Mouse (Mus musculus) embryonic facial prominence, embryonic 14.5 days (tissue): ENCODE measurements around the gene Dagla. TPM values are rescaled to one million over a fixed set of nuclear protein-coding genes. Genes with fewer than 3 reads are reported as not detected.
A peak's percentile ranks its signal among the peaks of the same experiment; 100 is the strongest.

ENCODE experiments used
- ATAC-seq: fragments of 200-750 bp; cut with Nextera tagmentation; 2 replicates; pipeline ENCODE4 v1.8.0; 2017; ENCODE audit warnings: low read depth, moderate number of reproducible peaks, moderate TSS enrichment
- DNase-seq: peaks from one replicate; pipeline ENCODE4 v3.0.0-alpha.2; 2015; ENCODE audit warnings: low spot score
- H3K27ac ChIP-seq: fragments of 300-500 bp; sonication (generic); replicated peaks from 2 replicates; pipeline ENCODE4 v1.5.1; 2014; ENCODE audit warnings: low read depth, mild to moderate bottlenecking, low read length, moderate library complexity
- H3K27me3 ChIP-seq: fragments of 300-500 bp; sonication (generic); replicated peaks from 2 replicates; pipeline ENCODE4 v1.6.1; 2014; ENCODE audit warnings: low read length; ENCODE audit not compliant: control insufficient read depth, insufficient read depth
- H3K36me3 ChIP-seq: fragments of 300-500 bp; sonication (generic); 2 replicates; pipeline ENCODE4 v1.6.1; 2014; ENCODE audit warnings: low read length, mixed read lengths; ENCODE audit not compliant: control insufficient read depth, insufficient read depth
- H3K4me1 ChIP-seq: fragments of 300-500 bp; sonication (generic); 2 replicates; pipeline ENCODE4 v1.6.1; 2014; ENCODE audit warnings: antibody characterized with exemption, low read length; ENCODE audit not compliant: control insufficient read depth, insufficient read depth
- H3K4me2 ChIP-seq: fragments of 300-500 bp; sonication (generic); 2 replicates; pipeline ENCODE4 v1.6.1; 2014; ENCODE audit warnings: low read depth, mild to moderate bottlenecking, low read length, moderate library complexity, mixed read lengths
- H3K4me3 ChIP-seq: fragments of 300-500 bp; sonication (generic); 2 replicates; pipeline ENCODE4 v1.5.1; 2014; ENCODE audit warnings: low read depth, mild to moderate bottlenecking, low read length
- H3K9ac ChIP-seq: fragments of 300-500 bp; sonication (generic); 2 replicates; pipeline ENCODE4 v1.6.1; 2014; ENCODE audit warnings: low read depth, mild to moderate bottlenecking, low read length, moderate library complexity, mixed read lengths
- H3K9me3 ChIP-seq: fragments of 300-500 bp; sonication (generic); 2 replicates; pipeline ENCODE4 v1.6.1; 2016; ENCODE audit warnings: low read length; ENCODE audit not compliant: control insufficient read depth
- WGBS: fragments of 180-500 bp; shearing (Covaris S2); extraction: QIAGEN DNeasy Blood & Tissue Kit; methylation state at CpG from one replicate; pipeline ENCODE4 v1.1.7; 2014; 5-methylcytosine and 5-hydroxymethylcytosine counted together
- polyA plus RNA-seq: library from polyadenylated mRNA; unstranded; fragments of >200 nt; fragmentation: Nextera tagmentation; extraction: Ambion mirVana; gene quantifications from 2 replicates; pipeline ENCODE4 v1.2.1, GENCODE M21; 2014

The Dagla gene
- polyA plus RNA-seq, 1 experiment from 2014 or later = 2.8 TPM

GRCm38 (mm10) chr19:10280771-10281540 is 23.7 kb downstream of the Dagla start:
- no peak for DNase-seq
- ATAC-seq = no peak
- Histone ChIP-seq H3K4me1 (peaks cover 20% of the 10 kb centered on the region), H3K9me3 (no peaks in the 10 kb centered on the region), H3K27me3 (no peaks in the 10 kb centered on the region), H3K9ac (no peak overlapping the region), H3K4me2 (no peak overlapping the region), H3K36me3 (no peaks in the 10 kb centered on the region), H3K27ac (no peak overlapping the region), H3K4me3 (no peak overlapping the region)
- 73% methylated on average over 14 of the region's 14 CpGs for WGBS

GRCm38 (mm10) chr19:10279668-10280067 is 25.0 kb downstream of the Dagla start:
- Histone ChIP-seq H3K36me3 (no peaks in the 10 kb centered on the region), H3K4me2 (no peak overlapping the region), H3K9me3 (no peaks in the 10 kb centered on the region), H3K27ac (no peak overlapping the region), H3K4me3 (no peak overlapping the region), H3K4me1 (peaks cover 20% of the 10 kb centered on the region), H3K9ac (no peak overlapping the region), H3K27me3 (no peaks in the 10 kb centered on the region)
- 77% methylated on average over 9 of the region's 9 CpGs for WGBS
- no peak for DNase-seq
- ATAC-seq = no peak

DNA sequence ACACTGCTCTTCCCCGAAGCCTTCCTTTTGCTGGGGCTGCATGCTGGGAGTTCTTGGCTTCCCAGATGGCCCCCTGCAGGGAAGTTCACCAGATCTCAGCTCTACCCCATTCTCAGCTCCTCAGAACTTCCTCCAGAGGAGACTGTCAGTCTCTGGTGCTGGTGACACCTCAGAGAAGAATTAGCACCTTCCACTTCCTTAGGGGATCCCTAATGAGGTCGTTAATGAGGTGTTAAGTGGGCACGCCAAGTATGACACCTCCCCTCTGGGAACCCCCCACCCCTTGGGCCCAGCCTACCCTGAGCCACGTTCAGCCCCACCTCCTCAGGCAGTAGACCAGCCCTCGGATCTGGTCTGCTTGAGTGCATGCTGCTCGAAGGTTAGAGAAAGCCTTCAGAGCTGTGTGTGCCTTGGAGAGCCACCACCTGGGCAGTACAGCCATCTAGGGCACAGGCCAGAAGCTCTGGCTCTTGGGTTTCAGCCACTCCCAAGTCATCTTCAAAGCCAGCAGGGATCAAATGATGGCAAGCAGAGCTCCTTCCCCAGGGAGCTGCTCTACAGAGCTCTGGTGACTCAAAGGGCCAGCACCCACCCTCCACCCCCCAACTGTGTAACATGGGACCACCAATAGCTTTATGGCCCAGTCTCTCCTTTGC is 25.9 kb downstream of the Dagla start:
- Histone ChIP-seq H3K9me3 (no peaks in the 10 kb centered on the region), H3K27ac (no peak overlapping the region), H3K4me1 (peaks cover 20% of the 10 kb centered on the region)

GRCm38 (mm10) chr19:10277759-10278158 is 26.9 kb downstream of the Dagla start:
- Histone ChIP-seq H3K9me3 (no peaks in the 10 kb centered on the region), H3K4me1 (peaks cover 28% of the 10 kb centered on the region), H3K9ac (no peak overlapping the region; the same call in 1 of the 2 replicates), H3K27ac (peak overlapping the region; percentile 52; the same call in 1 of the 2 replicates), H3K36me3 (no peaks in the 10 kb centered on the region), H3K4me2 (peak overlapping the region; percentile 26; the same call in 1 of the 2 replicates), H3K4me3 (no peak overlapping the region), H3K27me3 (no peaks in the 10 kb centered on the region)
- DNase-seq = peak; percentile 75
- ATAC-seq = peak; percentile 78
- 29% methylated on average over 5 of the region's 5 CpGs for WGBS

More for the DNA sequence above, 25.9 kb downstream of the Dagla start:
- no peak overlapping the region for H3K9ac ChIP-seq
- no peaks in the 10 kb centered on the region for H3K36me3 ChIP-seq
- H3K27me3 ChIP-seq = no peaks in the 10 kb centered on the region
- H3K4me2 ChIP-seq = no peak overlapping the region
- H3K4me3 ChIP-seq = no peak overlapping the region
- ATAC-seq (peak; percentile 38), DNase-seq (no peak)
- 40% methylated on average over 6 of the region's 6 CpGs for WGBS

DNA sequence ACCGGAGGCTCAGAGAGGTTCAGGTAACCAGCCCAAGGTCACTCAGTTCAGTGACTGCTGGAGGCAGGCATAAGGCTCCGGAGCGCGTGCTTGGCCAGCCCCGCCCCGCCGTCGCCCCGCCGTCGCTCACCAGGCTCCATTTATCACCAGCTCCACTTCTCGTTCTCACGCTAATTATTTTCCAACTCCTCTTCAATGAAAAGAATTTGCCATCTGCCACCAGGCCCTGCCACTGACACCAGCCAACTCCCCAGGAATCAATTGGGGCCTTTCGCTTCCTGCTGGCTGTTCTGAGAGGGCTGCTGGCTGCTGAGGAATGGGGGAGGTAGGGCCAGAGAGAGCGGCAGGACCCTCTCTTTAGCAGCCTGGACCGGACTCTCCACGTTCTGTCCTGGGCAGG is 27.3 kb downstream of the Dagla start:
- Histone ChIP-seq H3K27ac (peak overlapping the region; percentile 52; the same call in 1 of the 2 replicates), H3K9ac (no peak overlapping the region; the same call in 1 of the 2 replicates), H3K27me3 (no peaks in the 10 kb centered on the region), H3K4me1 (peaks cover 32% of the 10 kb centered on the region), H3K36me3 (no peaks in the 10 kb centered on the region), H3K4me3 (no peak overlapping the region), H3K4me2 (peak overlapping the region; percentile 26), H3K9me3 (no peaks in the 10 kb centered on the region)
- ATAC-seq = peak; percentile 35; the same call in 1 of the 2 replicates
- 7% methylated on average over 17 of the region's 17 CpGs for WGBS
- DNase-seq = peak; percentile 68

DNA sequence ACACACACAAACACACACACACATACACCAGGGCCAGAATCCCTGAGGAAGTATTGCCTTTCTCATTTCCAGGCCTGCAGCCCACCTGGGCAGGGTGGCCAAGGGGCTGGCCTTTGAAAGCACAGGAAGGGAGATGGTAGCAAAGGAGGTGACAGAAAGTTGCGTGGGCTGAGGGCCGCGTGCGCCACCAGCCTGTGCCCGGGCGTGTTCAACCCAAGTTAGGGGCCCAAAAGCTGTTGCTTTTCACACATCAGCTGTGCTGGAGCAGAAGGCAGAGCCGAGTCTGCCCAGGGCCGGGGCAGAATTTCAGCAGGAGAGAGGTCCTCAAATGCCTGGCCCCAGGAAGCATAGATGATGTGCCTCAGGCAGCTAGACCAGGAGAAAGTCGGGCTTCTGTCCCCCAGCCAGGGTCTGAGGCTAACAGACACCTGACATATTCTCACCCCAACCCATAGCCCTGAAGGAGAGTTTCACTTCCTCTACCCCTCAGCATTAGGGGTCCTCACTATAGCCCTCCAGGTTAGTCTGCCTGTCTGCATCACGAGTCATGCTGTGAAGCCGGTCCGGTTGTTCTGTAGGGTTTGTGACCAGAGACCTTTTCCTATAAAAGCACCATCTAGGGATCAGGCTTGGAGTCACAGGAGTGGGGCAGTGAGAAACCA is 28.1 kb downstream of the Dagla start:
- no peak overlapping the region for H3K9ac ChIP-seq
- peaks cover 32% of the 10 kb centered on the region for H3K4me1 ChIP-seq
- no peaks in the 10 kb centered on the region for H3K27me3 ChIP-seq
- H3K36me3 ChIP-seq = no peaks in the 10 kb centered on the region
- WGBS = 67% methylated on average over 12 of the region's 12 CpGs
- ATAC-seq (no peak), DNase-seq (no peak)
- no peak overlapping the region for H3K4me3 ChIP-seq
- H3K9me3 ChIP-seq = no peaks in the 10 kb centered on the region
- H3K4me2 ChIP-seq = no peak overlapping the region
- H3K27ac ChIP-seq = no peak overlapping the region

DNA sequence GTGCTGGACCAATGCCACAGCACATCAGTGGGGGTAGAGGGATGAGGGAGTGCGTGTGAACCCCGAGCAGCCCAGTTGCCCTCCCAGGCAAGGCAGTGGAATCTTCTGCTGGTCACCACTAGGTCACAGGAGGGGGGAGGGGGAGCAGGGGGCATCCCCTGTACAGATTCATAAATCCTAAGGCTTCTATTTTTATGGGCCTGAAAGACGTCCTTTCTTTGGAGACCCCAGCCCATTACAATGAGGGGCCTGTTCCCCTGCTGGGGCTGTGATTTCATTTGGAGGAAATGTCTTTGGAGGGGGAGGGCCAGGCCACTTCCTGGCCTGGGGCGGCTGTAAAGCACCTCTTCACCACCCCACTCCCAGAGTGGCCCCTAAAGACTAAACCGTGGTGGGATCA is 30.6 kb downstream of the Dagla start:
- ATAC-seq (no peak), DNase-seq (no peak)
- Histone ChIP-seq H3K4me1 (peaks cover 32% of the 10 kb centered on the region), H3K4me3 (no peak overlapping the region), H3K4me2 (no peak overlapping the region), H3K36me3 (no peaks in the 10 kb centered on the region), H3K9me3 (no peaks in the 10 kb centered on the region), H3K27ac (no peak overlapping the region), H3K27me3 (no peaks in the 10 kb centered on the region), H3K9ac (no peak overlapping the region)
- 26% methylated on average over 5 of the region's 5 CpGs for WGBS

DNA sequence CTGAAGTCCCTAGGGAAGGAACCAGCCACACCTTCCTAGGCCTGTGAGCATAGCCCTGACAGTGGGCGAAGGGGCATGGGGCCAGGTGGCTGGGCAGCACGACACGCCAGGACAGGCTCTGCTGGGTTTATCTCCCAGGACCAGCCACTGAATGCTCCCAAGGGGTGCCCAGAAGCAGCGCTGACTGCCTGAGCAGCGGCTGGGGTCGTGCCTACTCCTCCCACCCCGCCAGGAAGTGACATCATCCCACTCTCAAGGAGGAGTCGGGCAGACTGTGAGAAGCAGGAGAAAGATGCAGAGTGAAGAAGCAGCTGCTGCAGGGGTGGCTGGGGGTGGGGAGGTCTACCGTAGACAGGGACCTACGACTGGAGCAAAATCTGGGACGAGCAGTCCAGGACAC is 31.9 kb downstream of the Dagla start:
- Histone ChIP-seq H3K27ac (no peak overlapping the region), H3K4me2 (peak overlapping the region; percentile 46), H3K9me3 (no peaks in the 10 kb centered on the region), H3K9ac (0 out of 2 replicates have a peak overlapping the region, but pooled peaks have one; percentile 16), H3K27me3 (no peaks in the 10 kb centered on the region), H3K36me3 (no peaks in the 10 kb centered on the region), H3K4me1 (peaks cover 19% of the 10 kb centered on the region), H3K4me3 (no peak overlapping the region)
- peak; percentile 60; the same call in 1 of the 2 replicates for ATAC-seq
- DNase-seq = peak; percentile 77
- 16% methylated on average over 11 of the region's 11 CpGs for WGBS
